Mouse (Mus musculus): ENCODE results near the gene Nrm. TPM values are rescaled to one million over a fixed set of nuclear protein-coding genes. Genes with fewer than 3 reads are reported as not detected.

Nrm gene
- polyA plus RNA-seq, 2 experiments: 15.6 to 20.1 TPM

DNA sequence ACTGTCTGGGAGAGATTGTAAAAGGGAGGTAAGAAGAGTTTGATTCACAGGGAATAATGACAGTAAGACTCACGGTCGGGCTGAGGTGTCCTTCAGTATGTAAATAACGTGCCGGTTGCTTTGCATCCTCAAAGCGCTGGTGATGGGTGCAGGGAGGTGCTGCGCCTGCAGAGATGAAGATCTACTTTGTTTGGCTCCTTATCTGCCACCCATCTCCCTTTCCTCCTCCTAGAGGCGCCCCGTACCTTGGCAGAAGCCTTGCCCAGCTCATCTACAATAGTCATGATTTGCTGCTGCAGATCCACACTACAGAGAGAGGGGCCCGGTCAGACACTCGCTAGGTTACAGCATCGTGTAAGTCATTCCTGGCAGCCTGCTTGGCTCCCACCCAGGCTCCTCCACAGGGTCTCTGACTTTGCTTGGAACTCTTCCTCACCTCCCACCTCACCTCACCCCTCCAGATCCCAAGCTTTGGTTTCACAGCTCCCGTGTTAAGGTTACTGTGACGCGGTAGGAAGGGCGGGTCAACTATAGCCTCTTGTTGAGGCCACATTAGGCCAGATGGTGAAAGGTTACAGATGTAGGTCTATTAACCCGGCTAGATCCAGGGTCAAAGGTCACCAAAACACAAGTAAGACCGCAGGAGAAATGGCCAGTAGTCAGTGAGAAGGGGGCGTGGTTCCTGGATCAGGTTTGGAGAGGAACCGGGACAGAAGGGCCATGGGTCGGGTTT is 48.2 kb downstream of the Nrm start:
- peak overlapping the region; percentile 69 to 92 for H3K4me3 ChIP-seq (ENCODE audit: insufficient read depth in 1 of 2, low read depth in 2 of 2, low read length in 2 of 2)
- TF ChIP-seq EP300 (IDR thresholded peaks at IDR 0.05; ENCODE audit: low read depth) (no peak), CTCF (IDR thresholded peaks at IDR 0.05; ENCODE audit: low read depth) (no peak)
- WGBS (ENCODE audit: insufficient replicate concordance): 31% methylated on average over 20 of the region's 20 CpGs
- peak overlapping the region; percentile 72 for H3K4me2 ChIP-seq (ENCODE audit: low read depth)
- H3K27me3 ChIP-seq (ENCODE audit: control insufficient read depth, insufficient read depth, low read length): no peaks in the 10 kb centered on the region
- H3K9ac ChIP-seq (replicated peaks): peak overlapping the region; percentile 53
- DNase-seq (ENCODE audit: low read depth in 3 of 3, low spot score in 3 of 3): no peak
- peaks cover 26% of the 10 kb centered on the region for H3K36me3 ChIP-seq (replicated peaks; ENCODE audit: control insufficient read depth, insufficient read depth, low read depth)
- peaks cover 10 to 16% of the 10 kb centered on the region in 2 experiments for H3K4me1 ChIP-seq (replicated peaks; ENCODE audit: control insufficient read depth in 2 of 2, insufficient read depth in 2 of 2, low read length in 1 of 2)
- H3K9me3 ChIP-seq (ENCODE audit: control insufficient read depth, low read length): no peaks in the 10 kb centered on the region
- H3K27ac ChIP-seq: no peak overlapping the region
- ATAC-seq (ENCODE audit: insufficient read depth): peak; percentile 56

DNA sequence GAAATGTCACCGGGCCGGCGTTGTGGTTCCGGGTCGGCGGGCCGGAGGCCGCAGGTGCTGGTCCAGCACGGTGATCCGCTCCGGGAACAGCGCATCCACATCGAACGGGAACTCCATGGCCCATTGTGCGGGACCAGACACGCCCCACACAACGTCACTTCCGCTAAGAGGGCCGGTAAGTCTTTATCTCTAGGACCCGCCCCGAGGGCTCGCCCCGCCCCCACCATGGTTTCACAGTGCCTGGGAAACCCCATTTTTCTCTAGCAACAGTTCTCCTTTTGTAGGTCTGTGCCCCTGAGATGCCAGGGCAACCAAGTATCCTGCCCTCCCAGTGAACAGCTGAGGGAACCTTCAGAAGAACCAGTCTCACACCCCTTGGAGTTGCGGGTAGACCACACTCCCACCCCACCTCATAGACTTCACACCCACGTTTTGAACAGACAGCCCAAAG is 48.8 kb downstream of the Nrm start, which contains the start of gene Atat1:
Gene Atat1 (minus strand): TSS at position 157 of the 451 bp plus-strand sequence.
- DNase-seq (ENCODE audit: low read depth in 3 of 3, low spot score in 3 of 3) (peak; percentile 88 to 93 (median 88)), ATAC-seq (ENCODE audit: insufficient read depth) (peak; percentile 85)
- Histone ChIP-seq H3K27ac (peak within 1 kb of the TSS; percentile 65), H3K4me3 (ENCODE audit: insufficient read depth in 1 of 2, low read depth in 2 of 2, low read length in 2 of 2) (peak within 1 kb of the TSS; percentile 69 to 92), H3K9ac (replicated peaks) (peak within 1 kb of the TSS; percentile 53), H3K36me3 (replicated peaks; ENCODE audit: control insufficient read depth, insufficient read depth, low read depth) (peaks cover 26% of the 10 kb centered on the region), H3K4me2 (ENCODE audit: low read depth) (peak within 1 kb of the TSS; percentile 72), H3K4me1 (replicated peaks; ENCODE audit: control insufficient read depth in 2 of 2, insufficient read depth in 2 of 2, low read length in 1 of 2) (peaks cover 12 to 18% of the 10 kb centered on the region in 2 experiments), H3K27me3 (ENCODE audit: control insufficient read depth, insufficient read depth, low read length) (no peaks in the 10 kb centered on the region), H3K9me3 (ENCODE audit: control insufficient read depth, low read length) (no peaks in the 10 kb centered on the region)
- TF ChIP-seq EP300 (IDR thresholded peaks at IDR 0.05; ENCODE audit: low read depth) (no peak), CTCF (IDR thresholded peaks at IDR 0.05; ENCODE audit: low read depth) (no peak)
- 2% methylated on average over 25 of the region's 25 CpGs for WGBS (ENCODE audit: insufficient replicate concordance)

DNA sequence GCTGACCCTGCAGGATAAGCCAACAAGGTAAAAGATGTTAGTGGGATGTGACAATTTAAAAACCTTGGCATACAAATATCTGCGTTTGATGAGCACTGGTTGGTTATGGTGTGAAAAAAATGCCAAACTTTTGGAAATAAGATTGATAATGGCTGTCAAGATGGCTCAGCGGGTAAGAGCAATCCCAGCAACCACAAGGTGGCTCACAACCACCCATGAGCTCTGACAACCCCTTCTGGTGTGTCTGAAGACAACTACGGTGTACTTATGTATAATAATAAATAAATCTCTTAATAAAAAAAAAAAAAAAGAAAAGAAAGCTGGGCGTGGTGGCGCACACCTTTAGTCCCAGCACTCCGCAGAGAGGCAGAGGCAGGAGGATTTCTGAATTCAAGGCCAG is 53.9 kb downstream of the Nrm start:
- DNase-seq (ENCODE audit: low read depth in 3 of 3, low spot score in 3 of 3) (no peak), ATAC-seq (ENCODE audit: insufficient read depth) (no peak)
- peak; percentile 29; the same call in 1 of the 2 replicates for TF ChIP-seq CTCF (IDR thresholded peaks at IDR 0.05; ENCODE audit: low read depth)
- no peak for TF ChIP-seq EP300 (IDR thresholded peaks at IDR 0.05; ENCODE audit: low read depth)
- peak overlapping the region; percentile 85 to 88; a peak in 3 of 4 replicates for H3K4me3 ChIP-seq (ENCODE audit: insufficient read depth in 1 of 2, low read depth in 2 of 2, low read length in 2 of 2)
- WGBS (ENCODE audit: insufficient replicate concordance): 50% methylated on average over 6 of the region's 6 CpGs
- peaks cover 11 to 21% of the 10 kb centered on the region in 2 experiments for H3K4me1 ChIP-seq (replicated peaks; ENCODE audit: control insufficient read depth in 2 of 2, insufficient read depth in 2 of 2, low read length in 1 of 2)
- H3K27me3 ChIP-seq (ENCODE audit: control insufficient read depth, insufficient read depth, low read length): no peaks in the 10 kb centered on the region
- H3K27ac ChIP-seq: no peak overlapping the region
- peak overlapping the region; percentile 78; the same call in 1 of the 2 replicates for H3K9ac ChIP-seq (replicated peaks)
- H3K9me3 ChIP-seq (ENCODE audit: control insufficient read depth, low read length): no peaks in the 10 kb centered on the region
- H3K4me2 ChIP-seq (ENCODE audit: low read depth): peak overlapping the region; percentile 66
- peaks cover 33% of the 10 kb centered on the region for H3K36me3 ChIP-seq (replicated peaks; ENCODE audit: control insufficient read depth, insufficient read depth, low read depth)

Small RNAs within 50 kb of the gene (microRNA-seq; reads per million reads assigned to microRNA genes)
- gene Gm28033: 1.7 reads per million

Other genes starting within 250 kb of the Nrm start
- gene Gm9573, start 234.7 kb upstream of the Nrm start, polyA plus RNA-seq (2012; rRNA removed): not detected in 2 replicates
- gene Gm9573, start 234.7 kb upstream of the Nrm start, polyA plus RNA-seq (2014; fragmentation: Nextera tagmentation; extraction: Ambion mirVana): not detected in 2 replicates
- 0.02 TPM in 1 of 2 replicates, not detected in the other for gene Mucl3, start 217.6 kb upstream of the Nrm start, polyA plus RNA-seq (2012; rRNA removed)
- gene Mucl3, start 217.6 kb upstream of the Nrm start, polyA plus RNA-seq (2014; fragmentation: Nextera tagmentation; extraction: Ambion mirVana): not detected in 2 replicates
- 7.1 and 7.8 TPM in 2 replicates for gene Vars2, start 193.7 kb upstream of the Nrm start, polyA plus RNA-seq (2012; rRNA removed)
- 4.0 and 5.8 TPM in 2 replicates for gene Vars2, start 193.7 kb upstream of the Nrm start, polyA plus RNA-seq (2014; fragmentation: Nextera tagmentation; extraction: Ambion mirVana)
- gene Gtf2h4, start 187.6 kb upstream of the Nrm start, polyA plus RNA-seq (2012; rRNA removed): 17.8 and 18.0 TPM in 2 replicates
- gene Gtf2h4, start 187.6 kb upstream of the Nrm start, polyA plus RNA-seq (2014; fragmentation: Nextera tagmentation; extraction: Ambion mirVana): 23.1 and 26.8 TPM in 2 replicates
- 1.1 TPM in 2 replicates for gene Ddr1, start 156.7 kb upstream of the Nrm start, polyA plus RNA-seq (2012; rRNA removed)
- 1.6 and 1.7 TPM in 2 replicates for gene Ddr1, start 156.7 kb upstream of the Nrm start, polyA plus RNA-seq (2014; fragmentation: Nextera tagmentation; extraction: Ambion mirVana)
- 10.2 and 11.0 TPM in 2 replicates for gene Ier3, start 39.6 kb upstream of the Nrm start, polyA plus RNA-seq (2012; rRNA removed)
- 11.6 and 13.2 TPM in 2 replicates for gene Ier3, start 39.6 kb upstream of the Nrm start, polyA plus RNA-seq (2014; fragmentation: Nextera tagmentation; extraction: Ambion mirVana)
- gene Flot1, start 38.1 kb upstream of the Nrm start, polyA plus RNA-seq (2012; rRNA removed): 22.4 and 34.7 TPM in 2 replicates
- gene Flot1, start 38.1 kb upstream of the Nrm start, polyA plus RNA-seq (2014; fragmentation: Nextera tagmentation; extraction: Ambion mirVana): 27.8 and 29.2 TPM in 2 replicates
- gene Tubb5, start 23.0 kb upstream of the Nrm start, polyA plus RNA-seq (2012; rRNA removed): 460 and 467 TPM in 2 replicates
- 330 and 363 TPM in 2 replicates for gene Tubb5, start 23.0 kb upstream of the Nrm start, polyA plus RNA-seq (2014; fragmentation: Nextera tagmentation; extraction: Ambion mirVana)
- gene Mdc1, start 19.8 kb upstream of the Nrm start, polyA plus RNA-seq (2012; rRNA removed): 9.2 and 10.0 TPM in 2 replicates
- 6.3 and 9.1 TPM in 2 replicates for gene Mdc1, start 19.8 kb upstream of the Nrm start, polyA plus RNA-seq (2014; fragmentation: Nextera tagmentation; extraction: Ambion mirVana)
- gene Ppp1r18, start 4.3 kb downstream of the Nrm start, polyA plus RNA-seq (2012; rRNA removed): 8.7 and 10.7 TPM in 2 replicates
- gene Ppp1r18, start 4.3 kb downstream of the Nrm start, polyA plus RNA-seq (2014; fragmentation: Nextera tagmentation; extraction: Ambion mirVana): 8.2 and 8.7 TPM in 2 replicates
- gene Dhx16, start 18.5 kb downstream of the Nrm start, polyA plus RNA-seq (2012; rRNA removed): 44.8 and 46.0 TPM in 2 replicates
- gene Dhx16, start 18.5 kb downstream of the Nrm start, polyA plus RNA-seq (2014; fragmentation: Nextera tagmentation; extraction: Ambion mirVana): 25.5 and 30.2 TPM in 2 replicates
- gene 2310061I04Rik, start 36.1 kb downstream of the Nrm start, polyA plus RNA-seq (2012; rRNA removed): 14.4 and 18.3 TPM in 2 replicates
- gene 2310061I04Rik, start 36.1 kb downstream of the Nrm start, polyA plus RNA-seq (2014; fragmentation: Nextera tagmentation; extraction: Ambion mirVana): 10.6 and 10.9 TPM in 2 replicates
- gene Atat1, start 48.8 kb downstream of the Nrm start, polyA plus RNA-seq (2012; rRNA removed): 8.5 and 8.7 TPM in 2 replicates
- gene Atat1, start 48.8 kb downstream of the Nrm start, polyA plus RNA-seq (2014; fragmentation: Nextera tagmentation; extraction: Ambion mirVana): 3.3 and 5.8 TPM in 2 replicates
- gene Mrps18b, start 55.1 kb downstream of the Nrm start, polyA plus RNA-seq (2012; rRNA removed): 42.6 and 51.6 TPM in 2 replicates
- 73.8 and 74.1 TPM in 2 replicates for gene Mrps18b, start 55.1 kb downstream of the Nrm start, polyA plus RNA-seq (2014; fragmentation: Nextera tagmentation; extraction: Ambion mirVana)
- 12.3 and 15.6 TPM in 2 replicates for gene Ppp1r10, start 55.1 kb downstream of the Nrm start, polyA plus RNA-seq (2012; rRNA removed)
- 15.4 and 17.4 TPM in 2 replicates for gene Ppp1r10, start 55.1 kb downstream of the Nrm start, polyA plus RNA-seq (2014; fragmentation: Nextera tagmentation; extraction: Ambion mirVana)
- gene Abcf1, start 108.4 kb downstream of the Nrm start, polyA plus RNA-seq (2012; rRNA removed): 35.7 and 49.0 TPM in 2 replicates
- gene Abcf1, start 108.4 kb downstream of the Nrm start, polyA plus RNA-seq (2014; fragmentation: Nextera tagmentation; extraction: Ambion mirVana): 39.0 and 49.1 TPM in 2 replicates
- gene Gnl1, start 118.5 kb downstream of the Nrm start, polyA plus RNA-seq (2012; rRNA removed): 3.9 and 5.2 TPM in 2 replicates
- gene Gnl1, start 118.5 kb downstream of the Nrm start, polyA plus RNA-seq (2014; fragmentation: Nextera tagmentation; extraction: Ambion mirVana): 4.4 and 5.6 TPM in 2 replicates
- 5.5 and 6.3 TPM in 2 replicates for gene Prr3, start 118.9 kb downstream of the Nrm start, polyA plus RNA-seq (2012; rRNA removed)
- 3.5 and 4.5 TPM in 2 replicates for gene Prr3, start 118.9 kb downstream of the Nrm start, polyA plus RNA-seq (2014; fragmentation: Nextera tagmentation; extraction: Ambion mirVana)
- gene H2-T24, start 159.2 kb downstream of the Nrm start, polyA plus RNA-seq (2012; rRNA removed): 3.2 and 4.3 TPM in 2 replicates
- 3.7 and 4.0 TPM in 2 replicates for gene H2-T24, start 159.2 kb downstream of the Nrm start, polyA plus RNA-seq (2014; fragmentation: Nextera tagmentation; extraction: Ambion mirVana)
- 24.3 and 29.1 TPM in 2 replicates for gene H2-T23, start 171.5 kb downstream of the Nrm start, polyA plus RNA-seq (2012; rRNA removed)
- gene H2-T23, start 171.5 kb downstream of the Nrm start, polyA plus RNA-seq (2014; fragmentation: Nextera tagmentation; extraction: Ambion mirVana): 25.5 and 28.8 TPM in 2 replicates
- 6.8 and 7.9 TPM in 2 replicates for gene H2-T22, start 181.4 kb downstream of the Nrm start, polyA plus RNA-seq (2012; rRNA removed)
- 9.8 and 10.6 TPM in 2 replicates for gene H2-T22, start 181.4 kb downstream of the Nrm start, polyA plus RNA-seq (2014; fragmentation: Nextera tagmentation; extraction: Ambion mirVana)
- gene Gm6034, start 181.6 kb downstream of the Nrm start, polyA plus RNA-seq (2012; rRNA removed): not detected in 2 replicates
- gene Gm6034, start 181.6 kb downstream of the Nrm start, polyA plus RNA-seq (2014; fragmentation: Nextera tagmentation; extraction: Ambion mirVana): not detected in 2 replicates
- gene Gm11127, start 197.1 kb downstream of the Nrm start, polyA plus RNA-seq (2012; rRNA removed): 0.03 TPM in 1 of 2 replicates, not detected in the other
- gene Gm11127, start 197.1 kb downstream of the Nrm start, polyA plus RNA-seq (2014; fragmentation: Nextera tagmentation; extraction: Ambion mirVana): not detected in 2 replicates

Data from liver, embryonic 14.5 days (tissue).